Mouse (Mus musculus) frontal cortex, postnatal 25 days (tissue): ENCODE measurements around the gene Cstf3.
A peak's percentile ranks its signal among the peaks of the same experiment; 100 is the strongest.
"Not testable (repeated sequence)": the region's sequence is repeated elsewhere in the genome, so short reads cannot be mapped to it uniquely, and the experiment has no call there.

Experiments used
- DNase-seq, 2 experiments: peaks; one replicate each; pipeline ENCODE4 v3.0.0; 2022; ENCODE audit warnings: low spot score in 2 of 2

The Cstf3 gene

GRCm38 (mm10) chr2:104590068-104590828 lies at the start of gene Cstf3:
Gene Cstf3, plus strand, starts transcription at chr2:104590523.
- peak; percentile 96 to 97 for DNase-seq

GRCm38 (mm10) chr2:104556711-104557110 lies 33.6 kb upstream of the Cstf3 start:
- DNase-seq = not testable (repeated sequence)

GRCm38 (mm10) chr2:104557722-104558121 lies 32.6 kb upstream of the Cstf3 start:
- no peak for DNase-seq

- no peak for DNase-seq
These were observed 32.0 kb upstream of the Cstf3 start for GRCm38 (mm10) chr2:104558326-104558725.

GRCm38 (mm10) chr2:104558938-104559337 lies 31.4 kb upstream of the Cstf3 start:
- DNase-seq = no peak

GRCm38 (mm10) chr2:104559591-104560380 lies 30.5 kb upstream of the Cstf3 start:
- no peak for DNase-seq

- DNase-seq = no peak
These were observed 28.9 kb upstream of the Cstf3 start for GRCm38 (mm10) chr2:104561386-104561785.

GRCm38 (mm10) chr2:104561986-104562532 lies 28.3 kb upstream of the Cstf3 start:
- no peak for DNase-seq

GRCm38 (mm10) chr2:104572066-104572465 lies 18.3 kb upstream of the Cstf3 start:
- DNase-seq = no peak

GRCm38 (mm10) chr2:104576216-104576615 lies 14.1 kb upstream of the Cstf3 start:
- no peak for DNase-seq

- DNase-seq = no peak
These were observed 12.3 kb upstream of the Cstf3 start for GRCm38 (mm10) chr2:104578021-104578420.

GRCm38 (mm10) chr2:104578836-104579604 lies 11.3 kb upstream of the Cstf3 start:
- no peak for DNase-seq

GRCm38 (mm10) chr2:104579784-104580446 lies 10.4 kb upstream of the Cstf3 start:
- DNase-seq = no peak

- no peak for DNase-seq
These were observed 8.9 kb upstream of the Cstf3 start for GRCm38 (mm10) chr2:104581281-104581879.

- DNase-seq = no peak
These were observed 7.3 kb upstream of the Cstf3 start for GRCm38 (mm10) chr2:104583032-104583431.

- no peak for DNase-seq
These were observed 6.1 kb upstream of the Cstf3 start for GRCm38 (mm10) chr2:104584226-104584625.

- DNase-seq = no peak
These were observed 4.7 kb upstream of the Cstf3 start for GRCm38 (mm10) chr2:104585645-104586044.

- no peak for DNase-seq
These were observed 1.8 kb upstream of the Cstf3 start for GRCm38 (mm10) chr2:104588552-104588951.

GRCm38 (mm10) chr2:104590829-104591117 lies 450 bp downstream of the Cstf3 start:
- no peak for DNase-seq

- DNase-seq = no peak
These were observed 818 bp downstream of the Cstf3 start for GRCm38 (mm10) chr2:104591141-104591540.

GRCm38 (mm10) chr2:104595063-104595462 lies 4.7 kb downstream of the Cstf3 start:
- DNase-seq = no peak
